Mouse (Mus musculus) B cell, adult 2 months (primary cell): Measurements from ENCODE around the gene 6030468B19Rik.
"Not testable (repeated sequence)": the region's sequence is repeated elsewhere in the genome, so short reads cannot be mapped to it uniquely, and the experiment has no call there.

Source experiments
- DNase-seq, 2 experiments: peaks; one replicate each; pipeline ENCODE4 v3.0.0; 2022

The 6030468B19Rik gene

GRCm38 (mm10) chr11:117779434-117780198, 17.8 kb upstream of the 6030468B19Rik start:
- peak; percentile 52 to 58 for DNase-seq

DNA sequence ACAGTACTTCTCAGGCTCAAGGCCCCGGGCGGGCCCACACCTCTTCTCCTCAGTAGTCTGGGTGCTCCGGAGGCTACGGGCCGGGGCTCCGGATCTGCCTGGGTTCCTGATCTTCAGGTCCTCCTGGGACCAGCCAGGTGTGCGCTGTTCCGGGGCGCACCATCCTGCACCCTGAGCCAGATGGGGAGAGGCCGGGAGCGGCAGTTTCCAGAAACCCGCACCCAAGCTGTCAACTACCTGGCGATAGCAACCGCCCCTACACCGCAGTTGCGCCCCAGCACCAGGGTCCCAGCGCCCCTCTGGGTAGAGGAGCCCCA, 17.3 kb upstream of the 6030468B19Rik start:
- no peak for DNase-seq

GRCm38 (mm10) chr11:117780582-117781111, 16.8 kb upstream of the 6030468B19Rik start:
- peak; percentile 90 to 94 for DNase-seq

GRCm38 (mm10) chr11:117781199-117781821, 16.1 kb upstream of the 6030468B19Rik start:
- peak in 1 of 2 experiments; percentile 71 for DNase-seq

DNA sequence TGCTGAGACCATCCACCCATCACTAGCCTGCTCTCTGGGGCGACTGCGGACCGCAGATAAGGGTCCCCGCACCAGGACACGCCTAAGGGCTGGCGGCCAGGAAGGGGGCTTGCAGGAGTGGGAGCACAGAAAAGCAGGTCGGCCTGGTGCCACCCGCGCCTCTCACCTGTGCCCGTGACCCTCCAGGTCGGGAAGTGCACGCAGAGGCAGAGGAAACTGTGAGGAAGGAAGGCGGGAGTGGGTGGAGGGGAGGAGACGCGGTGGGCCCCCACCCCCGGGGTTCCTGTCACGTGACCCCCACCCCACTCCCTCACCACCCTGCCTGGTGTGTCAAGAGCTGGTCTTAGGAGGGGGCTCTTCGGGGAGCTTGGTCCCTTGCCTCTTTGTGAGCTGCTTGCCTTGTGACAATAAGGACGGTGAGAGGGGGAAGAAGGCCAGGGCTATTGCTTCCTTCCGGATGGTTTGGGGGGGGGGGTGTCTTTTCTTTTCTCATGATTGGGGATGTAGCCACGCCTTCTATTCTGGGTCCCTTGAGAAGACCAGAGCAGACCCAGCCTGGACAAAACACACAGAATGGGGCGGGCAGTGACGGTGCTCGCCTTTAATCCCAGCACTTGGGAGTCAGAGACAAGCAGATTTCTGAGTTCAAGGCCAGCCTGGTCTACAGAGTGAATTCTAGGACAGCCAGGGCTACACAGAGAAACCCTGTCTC, 15.3 kb upstream of the 6030468B19Rik start, which contains the start of the genes Tmc8 and Tmc6:
Tmc8 (plus strand) TSS at position 84 of the 712 bp plus-strand sequence.
Tmc6 (minus strand) TSS at position 206 of the 712 bp plus-strand sequence.
- DNase-seq: peak; percentile 86 to 87

DNA sequence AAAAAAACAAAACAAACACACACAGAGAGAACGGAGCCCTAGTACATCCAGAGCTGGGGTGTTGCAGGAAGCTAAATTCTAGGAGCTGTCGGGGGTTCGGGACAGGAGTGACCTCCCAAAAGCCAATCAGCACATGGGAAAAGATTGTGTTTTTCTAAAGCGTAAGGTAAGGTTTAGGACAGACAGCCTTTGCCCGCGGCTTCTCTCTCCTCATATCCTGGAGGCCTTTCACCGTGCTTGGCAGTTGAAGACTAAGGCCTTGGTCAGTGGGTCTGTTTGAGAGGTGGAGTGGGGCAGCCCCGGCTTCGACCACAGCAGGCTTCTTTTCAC, 14.8 kb upstream of the 6030468B19Rik start:
- DNase-seq: no peak

DNA sequence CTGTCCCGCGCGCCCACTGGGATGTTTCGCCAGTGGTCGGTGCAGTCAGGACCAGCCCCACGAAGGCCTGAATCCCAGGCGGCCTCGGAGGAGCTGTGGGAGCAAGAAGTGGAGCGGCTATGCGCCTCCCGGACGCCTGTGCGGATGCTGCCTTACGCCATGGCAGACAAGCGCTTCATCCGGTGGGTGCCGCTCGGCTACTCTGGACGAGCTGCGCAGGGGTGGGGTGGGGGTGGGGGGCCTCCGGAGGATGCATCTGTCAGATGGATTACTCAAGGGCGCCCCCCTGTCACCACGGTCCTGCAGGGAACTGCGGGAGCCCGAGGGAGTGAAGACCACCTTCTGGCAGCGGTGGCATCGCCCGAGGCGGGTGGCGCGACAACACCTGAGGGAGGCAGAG, 14.4 kb upstream of the 6030468B19Rik start:
- DNase-seq: peak; percentile 90 to 92

DNA sequence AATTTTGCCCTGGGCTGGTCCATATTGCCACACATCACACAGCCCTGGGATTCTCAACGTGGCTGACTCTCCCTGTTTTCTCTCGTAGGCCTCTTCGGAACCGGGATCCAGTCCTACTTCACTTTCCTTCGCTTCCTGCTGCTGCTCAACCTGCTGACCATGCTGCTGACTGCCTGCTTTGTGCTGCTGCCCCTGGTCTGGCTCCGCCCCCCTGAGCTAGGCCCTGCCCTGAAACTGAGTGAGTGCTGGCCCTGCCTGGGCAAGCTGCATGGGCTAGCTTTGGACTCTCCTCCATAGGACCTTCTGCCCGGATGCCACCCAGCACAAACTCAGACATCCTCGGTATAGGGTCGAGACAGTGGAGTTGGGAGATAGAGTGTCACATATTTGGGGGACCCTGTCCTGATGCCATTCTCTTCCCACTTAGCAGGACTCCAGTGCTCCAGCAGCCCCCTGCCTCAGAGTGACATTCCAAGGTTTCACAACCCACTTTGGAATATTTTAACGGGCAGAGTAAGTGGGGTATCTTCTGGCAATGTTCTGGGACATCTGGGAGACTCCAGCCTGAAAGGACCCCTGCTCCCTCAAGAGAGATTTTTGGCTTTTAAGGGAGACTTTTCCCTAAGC, 13.7 kb upstream of the 6030468B19Rik start:
- peak in 1 of 2 experiments; percentile 24 for DNase-seq

GRCm38 (mm10) chr11:117786294-117786693, 11.2 kb upstream of the 6030468B19Rik start:
- DNase-seq: peak; percentile 79

DNA sequence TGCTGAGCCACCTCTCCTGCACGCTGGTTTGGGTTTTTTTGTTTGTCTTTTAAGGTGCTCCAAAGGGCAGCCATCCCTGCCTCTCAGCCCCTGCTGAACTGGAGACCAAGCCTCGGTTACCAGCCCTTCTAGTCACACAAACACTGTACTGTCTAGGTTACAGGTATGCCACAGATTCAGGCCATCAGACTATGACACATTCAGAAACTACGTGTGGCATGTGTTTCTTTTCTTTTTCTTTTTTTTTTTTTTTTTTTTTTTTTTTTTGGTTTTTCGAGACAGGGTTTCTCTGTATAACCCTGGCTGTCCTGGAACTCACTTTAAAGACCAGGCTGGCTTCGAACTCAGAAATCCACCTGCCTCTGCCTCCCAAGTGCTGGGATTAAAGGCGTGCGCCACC, 9.0 kb upstream of the 6030468B19Rik start:
- not testable (repeated sequence) for DNase-seq

DNA sequence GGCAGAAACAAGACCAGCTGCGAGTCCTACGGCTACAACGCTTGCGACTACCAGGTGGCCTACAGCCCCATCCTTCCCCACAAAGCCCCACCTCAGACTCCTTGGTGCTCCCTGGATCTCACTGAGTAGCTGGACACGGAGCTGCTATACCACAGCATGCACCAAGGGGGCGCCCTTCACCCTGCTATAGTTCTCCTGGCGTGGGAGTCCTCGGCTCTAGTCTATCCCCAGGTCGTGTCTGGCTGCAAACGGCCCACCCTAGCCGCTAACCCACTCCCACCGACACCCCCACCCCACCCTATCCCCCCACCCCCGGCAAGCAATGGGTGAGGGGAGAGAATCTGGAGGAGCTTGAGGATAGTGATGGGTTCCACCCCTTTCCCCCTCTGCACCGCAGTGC, 7.2 kb upstream of the 6030468B19Rik start:
- peak; percentile 88 to 90 for DNase-seq

- peak; percentile 71 to 75 for DNase-seq
Measured at GRCm38 (mm10) chr11:117790703-117791440, 6.6 kb upstream of the 6030468B19Rik start.

- no peak for DNase-seq
Measured at GRCm38 (mm10) chr11:117791441-117791761, 6.1 kb upstream of the 6030468B19Rik start.

DNA sequence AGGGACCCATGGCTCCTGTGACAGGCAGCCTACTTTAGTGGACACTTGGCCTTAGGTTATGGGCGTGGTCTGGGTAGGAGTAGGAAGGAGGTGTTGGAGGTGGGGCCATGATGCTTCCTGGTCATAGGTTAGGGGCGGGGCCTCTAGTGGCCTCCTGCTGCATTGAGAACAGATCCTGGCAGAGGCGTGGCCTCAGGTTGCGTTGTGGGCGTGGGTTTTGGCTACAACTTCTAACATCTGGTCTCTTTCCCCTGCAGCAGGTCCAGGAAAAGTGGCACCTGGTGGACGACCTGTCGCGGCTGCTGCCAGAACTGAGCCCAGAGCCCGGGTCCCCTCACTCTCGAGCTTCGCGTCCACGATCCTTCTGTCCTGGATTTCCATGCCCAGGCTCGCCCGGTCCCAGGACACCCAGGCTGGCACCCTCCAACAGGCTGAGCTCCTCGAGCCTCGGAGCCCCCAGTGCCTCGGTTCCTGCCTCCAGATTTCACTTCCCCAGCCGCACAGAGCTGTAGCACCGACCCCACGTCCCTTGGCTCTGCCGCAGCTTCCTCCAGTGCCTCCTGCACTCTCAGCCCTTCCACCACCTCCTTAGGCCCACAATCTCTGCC, 5.1 kb upstream of the 6030468B19Rik start:
- peak; percentile 86 to 89 for DNase-seq

GRCm38 (mm10) chr11:117794035-117794551, 3.4 kb upstream of the 6030468B19Rik start:
- DNase-seq: no peak

GRCm38 (mm10) chr11:117796954-117797353, 506 bp upstream of the 6030468B19Rik start:
- no peak for DNase-seq

DNA sequence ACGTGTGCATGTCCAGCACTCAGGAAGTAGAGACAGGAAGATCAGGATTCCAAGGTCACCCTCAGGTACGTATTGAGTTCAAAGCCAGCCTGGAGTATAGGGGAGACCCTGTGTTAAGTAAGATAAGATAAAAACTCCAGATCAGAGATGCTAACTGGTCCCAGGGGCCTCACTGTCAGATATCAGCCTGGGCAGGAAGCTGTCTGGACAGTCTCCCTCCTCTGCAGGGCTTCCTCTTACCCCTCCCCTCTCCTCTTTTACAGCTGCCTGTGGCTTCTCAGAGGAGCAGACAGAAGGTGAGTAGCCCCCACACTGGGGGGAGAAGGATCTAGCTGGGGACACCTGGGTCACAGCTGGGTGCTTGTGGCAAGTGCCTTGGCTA, 691 bp downstream of the 6030468B19Rik start:
- peak; percentile 62 to 70 for DNase-seq

DNA sequence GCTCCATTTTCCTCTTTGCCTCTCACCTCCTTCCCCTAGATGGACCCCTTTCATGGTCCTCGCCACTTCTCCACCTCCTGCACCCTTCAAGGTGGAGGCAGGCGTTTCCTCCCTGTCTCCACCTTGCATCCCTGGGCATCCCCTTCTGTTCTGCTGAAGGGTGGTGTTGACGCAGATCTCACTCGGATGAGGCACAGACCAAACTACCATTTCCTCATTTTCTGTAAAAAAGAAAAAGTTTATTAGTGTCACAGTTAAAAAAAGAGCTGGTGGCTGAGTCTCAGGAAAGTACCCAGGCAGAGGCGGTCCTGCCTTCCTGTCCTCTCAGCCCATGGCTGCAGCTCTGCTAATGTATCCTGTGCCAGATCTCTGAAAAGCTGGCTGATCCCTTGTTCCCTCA, 1.7 kb downstream of the 6030468B19Rik start:
- DNase-seq: peak; percentile 75 to 80

DNA sequence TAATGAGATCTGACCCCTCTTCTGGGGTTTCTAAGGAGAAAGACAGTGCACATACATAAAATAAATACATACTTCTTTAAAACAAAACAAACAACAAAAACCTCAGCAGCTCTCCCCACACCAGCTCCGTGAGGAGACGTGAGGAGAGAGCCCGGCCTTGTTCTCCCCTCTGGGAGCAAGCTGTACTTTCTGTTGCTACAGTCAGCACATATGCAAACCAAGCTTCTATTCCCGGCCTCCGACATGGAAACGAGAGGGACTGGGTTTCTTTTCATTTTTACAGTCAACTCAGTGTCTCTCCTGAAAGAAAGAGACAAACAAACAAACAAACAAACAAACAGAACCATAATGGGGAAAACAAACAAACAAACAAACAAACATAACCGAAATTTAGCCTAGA, 2.6 kb downstream of the 6030468B19Rik start:
- no peak for DNase-seq

- no peak for DNase-seq
Measured at GRCm38 (mm10) chr11:117801650-117802049, 4.2 kb downstream of the 6030468B19Rik start.

GRCm38 (mm10) chr11:117803166-117803688, 5.8 kb downstream of the 6030468B19Rik start:
- DNase-seq: no peak
